Mouse (Mus musculus): Measurements from ENCODE around the gene Zfp273. TPM values are rescaled to one million over a fixed set of nuclear protein-coding genes. Genes with fewer than 3 reads are reported as not detected.
A peak's percentile ranks its signal among the peaks of the same experiment; 100 is the strongest.

The Zfp273 gene
- total RNA-seq (2012; rRNA removed) (0.39 and 0.58 TPM in 2 replicates), polyA plus RNA-seq (2012; ENCODE audit: insufficient read depth in 1 of 2, insufficient read length in 2 of 2, low read depth in 1 of 2, low replicate concordance in 2 of 2, missing spikeins in 1 of 2) (under 1 TPM in 1 of 2 experiments, not detected in 1; 0.77 TPM)

DNA sequence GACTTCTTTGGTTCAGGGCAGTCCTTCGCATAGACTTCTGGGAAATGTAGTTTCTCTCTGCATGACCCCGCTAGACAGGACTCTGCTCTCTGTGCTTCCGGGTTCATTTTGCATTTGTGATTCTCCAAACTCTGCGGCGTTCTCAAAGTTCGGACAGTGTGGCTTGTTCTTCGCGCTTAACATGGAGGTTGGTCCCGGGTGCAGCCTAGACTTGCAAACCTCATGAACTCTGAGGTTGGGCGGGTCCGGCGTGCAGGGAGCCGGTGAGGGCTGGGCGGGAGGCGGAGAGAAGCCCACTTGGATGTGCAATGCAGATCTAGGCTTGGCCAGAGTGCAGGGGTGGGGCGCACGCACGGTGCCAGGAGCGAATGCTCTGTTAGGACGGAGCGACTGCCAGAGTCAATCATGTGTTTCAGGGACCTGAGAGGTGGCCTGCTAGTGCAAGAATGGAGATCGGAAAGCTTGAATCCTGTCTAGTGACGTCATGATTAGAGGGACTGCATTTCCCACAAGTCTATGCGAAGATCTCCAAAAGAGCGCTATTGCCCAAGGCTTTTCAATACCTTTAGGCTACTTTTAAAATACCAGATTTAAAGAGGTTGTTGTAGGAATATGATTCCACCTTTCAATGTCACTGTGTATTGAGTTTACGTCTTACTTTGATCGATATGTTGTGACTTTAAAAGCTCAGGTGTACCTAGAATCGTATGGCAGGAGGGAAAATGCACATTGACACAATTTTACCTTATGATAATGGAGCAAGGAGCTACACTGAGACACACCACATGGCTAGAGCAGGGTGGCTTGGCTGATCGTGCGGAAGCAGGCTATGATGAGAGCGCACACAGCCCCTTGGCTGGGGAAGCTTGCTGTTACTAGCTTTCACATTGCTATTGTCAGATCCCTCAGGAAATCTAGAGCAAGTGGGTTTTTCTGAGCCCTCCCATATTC is at the start of gene Zfp273:
Gene Zfp273 (plus strand): TSS at position 31 of the 951 bp plus-strand sequence.
- Histone ChIP-seq H3K79me2 (ENCODE audit: control insufficient read depth, insufficient read depth, low read length, poor library complexity) (no peaks in the 10 kb centered on the region), H3K27me3 (ENCODE audit: control insufficient read depth in 1 of 2, insufficient read depth in 2 of 2, low read length in 2 of 2) (no peaks in the 10 kb centered on the region), H3K4me1 (ENCODE audit: control insufficient read depth in 1 of 2, insufficient read depth in 2 of 2, low read length in 2 of 2) (no peaks in the 10 kb centered on the region), H3K36me3 (ENCODE audit: control insufficient read depth in 1 of 2, insufficient read depth in 2 of 2, low read length in 2 of 2) (no peaks in the 10 kb centered on the region), H3K9me3 (replicated peaks; ENCODE audit: insufficient read depth, low read length) (no peaks in the 10 kb centered on the region), H3K9ac (ENCODE audit: control insufficient read depth, low read depth, low read length, poor library complexity, severe bottlenecking) (peak within 1 kb of the TSS; percentile 55), H3K4me3 (ENCODE audit: control insufficient read depth in 1 of 2, insufficient read depth in 1 of 2, low read depth in 2 of 2, low read length in 2 of 2) (peak within 1 kb of the TSS; percentile 67 to 73), H3K27ac (ENCODE audit: control insufficient read depth, low read depth, low read length) (peak within 1 kb of the TSS; percentile 53)
- DNase-seq (ENCODE audit: low read depth, low spot score), result peak; percentile 89
- TF ChIP-seq POLR2A (IDR thresholded peaks at IDR 0.05; ENCODE audit: control insufficient read depth in 1 of 2, insufficient read depth in 1 of 2, low read depth in 1 of 2, low read length in 2 of 2, poor library complexity in 1 of 2) (peak in 1 of 2 experiments; percentile 33; a peak in 2 of 4 replicates), KAT2A (conservative IDR thresholded peaks at IDR 0.05; ENCODE audit: low read depth, low read length) (peak; percentile 70), HCFC1 (IDR thresholded peaks at IDR 0.05; ENCODE audit: low read depth, low read length) (peak; percentile 91), TBP (IDR thresholded peaks at IDR 0.05; ENCODE audit: low read depth, low read length) (0 out of 2 replicates have a peak, but pooled peaks have one; percentile 39), CHD2 (IDR thresholded peaks at IDR 0.05; ENCODE audit: low read length) (no peak; the same call in 1 of the 2 replicates), MYC (IDR thresholded peaks at IDR 0.05; ENCODE audit: low read depth, low read length) (0 out of 2 replicates have a peak, but pooled peaks have one; percentile 36), CHD1 (IDR thresholded peaks at IDR 0.05; ENCODE audit: low read depth, low read length) (no peak), GABPA (IDR thresholded peaks at IDR 0.05; ENCODE audit: low read depth, low read length) (no peak), MXI1 (IDR thresholded peaks at IDR 0.05; ENCODE audit: low read depth, low read length) (peak; percentile 57), NELFE (IDR thresholded peaks at IDR 0.05; ENCODE audit: low read depth, low read length) (peak; percentile 13; the same call in 1 of the 2 replicates), MAFK (IDR thresholded peaks at IDR 0.05; ENCODE audit: borderline replicate concordance, low read depth, low read length) (no peak), ELF1 (IDR thresholded peaks at IDR 0.05; ENCODE audit: low read depth, low read length) (peak; percentile 85), ZNF384 (IDR thresholded peaks at IDR 0.05; ENCODE audit: low read depth, low read length) (no peak), BHLHE40 (IDR thresholded peaks at IDR 0.05; ENCODE audit: borderline replicate concordance, low read depth, low read length) (no peak), SIN3A (IDR thresholded peaks at IDR 0.05; ENCODE audit: low read length) (peak; percentile 30; the same call in 1 of the 2 replicates)

DNA sequence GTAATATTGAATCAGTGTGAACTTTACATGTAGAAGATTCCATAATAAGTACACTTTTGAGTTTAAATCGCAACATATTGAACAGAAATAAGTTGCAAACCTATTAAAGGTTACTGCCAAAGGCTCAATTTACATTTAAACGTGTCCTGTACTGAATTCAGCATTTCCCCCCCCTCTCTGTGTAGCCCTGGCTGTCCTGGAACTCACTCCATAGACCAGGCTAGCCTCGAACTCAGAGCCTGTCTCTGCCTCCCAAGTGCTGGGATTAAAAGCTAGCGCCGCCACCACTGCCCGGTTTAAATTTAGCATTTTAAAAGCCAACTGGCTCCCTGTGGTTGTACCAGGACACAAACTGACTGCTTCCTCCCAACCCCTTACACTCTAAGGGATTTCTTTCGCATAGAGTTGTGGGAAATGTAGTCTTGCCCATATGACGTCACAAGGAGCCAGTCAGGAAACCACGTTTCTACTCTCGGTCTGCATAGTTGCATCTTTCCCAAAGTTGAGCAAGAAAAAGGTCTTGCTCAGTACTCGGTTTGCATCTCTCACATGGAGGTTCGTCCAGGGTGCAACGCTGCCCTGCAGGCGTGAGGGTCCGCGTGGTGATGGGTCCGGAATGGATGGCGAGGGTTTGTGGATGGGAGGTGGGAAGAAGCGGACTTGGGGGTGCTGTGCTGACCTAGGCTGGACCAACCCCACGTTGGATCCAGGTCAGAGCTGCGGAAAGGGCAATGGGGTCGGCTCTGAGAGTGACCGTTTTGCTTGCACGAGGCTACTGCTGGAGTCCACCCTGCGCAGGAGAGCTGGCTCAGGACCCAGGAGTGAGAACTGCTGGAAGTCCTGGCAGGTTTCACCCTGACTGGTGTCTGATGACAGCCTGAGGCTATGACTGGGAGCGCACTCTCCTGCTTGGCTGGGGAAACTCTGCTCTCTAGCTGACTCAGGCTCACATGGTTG is 34.0 kb upstream of the Zfp273 start, which contains the start of gene Zfp493:
Gene Zfp493 (plus strand): TSS at position 429 of the 957 bp plus-strand sequence.
- Histone ChIP-seq H3K9ac (ENCODE audit: control insufficient read depth, low read depth, low read length, poor library complexity, severe bottlenecking) (no peak within 1 kb of the TSS), H3K27ac (ENCODE audit: control insufficient read depth, low read depth, low read length) (no peak within 1 kb of the TSS), H3K4me1 (ENCODE audit: control insufficient read depth in 1 of 2, insufficient read depth in 2 of 2, low read length in 2 of 2) (no peaks in the 10 kb centered on the region), H3K9me3 (replicated peaks; ENCODE audit: insufficient read depth, low read length) (no peaks in the 10 kb centered on the region), H3K36me3 (ENCODE audit: control insufficient read depth in 1 of 2, insufficient read depth in 2 of 2, low read length in 2 of 2) (no peaks in the 10 kb centered on the region), H3K27me3 (ENCODE audit: control insufficient read depth in 1 of 2, insufficient read depth in 2 of 2, low read length in 2 of 2) (no peaks in the 10 kb centered on the region), H3K79me2 (ENCODE audit: control insufficient read depth, insufficient read depth, low read length, poor library complexity) (no peaks in the 10 kb centered on the region), H3K4me3 (ENCODE audit: control insufficient read depth in 1 of 2, insufficient read depth in 1 of 2, low read depth in 2 of 2, low read length in 2 of 2) (peak within 1 kb of the TSS in 1 of 2 experiments; percentile 39; a peak in 1 of 4 replicates)
- peak; percentile 17 for DNase-seq (ENCODE audit: low read depth, low spot score)
- TF ChIP-seq HCFC1 (IDR thresholded peaks at IDR 0.05; ENCODE audit: low read depth, low read length), result peak; percentile 38; the same call in 1 of the 2 replicates
- TF ChIP-seq MEF2A (IDR thresholded peaks at IDR 0.05; ENCODE audit: extremely low read depth, insufficient replicate concordance, low read depth, low read length, poor library complexity, severe bottlenecking), result no peak
- no peak for TF ChIP-seq SIN3A (IDR thresholded peaks at IDR 0.05; ENCODE audit: low read length)
- no peak for TF ChIP-seq USF1 (IDR thresholded peaks at IDR 0.05; ENCODE audit: low read depth, low read length)
- TF ChIP-seq ZNF384 (IDR thresholded peaks at IDR 0.05; ENCODE audit: low read depth, low read length), result no peak

All from MEL (cell line).